Comparison of ENCODE assay signal across 19 mouse cellular contexts in the genomic region with DNA sequence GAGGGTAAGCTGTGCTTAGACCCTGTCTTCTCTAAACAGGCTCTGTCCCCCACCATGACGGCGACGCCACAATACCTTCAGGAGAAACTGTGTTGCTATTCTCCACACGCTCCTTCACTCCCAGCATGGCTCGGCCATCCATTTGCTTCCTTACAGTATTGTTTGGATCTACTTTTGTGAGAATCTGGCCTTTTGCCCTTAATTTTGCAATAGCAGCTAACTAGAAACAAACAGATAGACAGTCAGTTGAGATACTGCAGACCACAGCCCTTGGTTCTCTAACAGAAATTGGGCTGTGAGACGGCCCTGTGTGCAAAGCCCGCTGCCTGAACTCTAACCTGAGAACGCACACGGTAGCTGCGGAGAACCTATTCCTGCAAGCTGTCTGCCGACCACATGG. TPM values are rescaled to one million over a fixed set of nuclear protein-coding genes. Genes with fewer than 3 reads are reported as not detected.
"Had no signal": no experiment of that assay in that cellular context is flagged by ENCODE, and none has a peak within 500 bp of the region (broad histone marks: within the 10 kb centered on the region; RNA-seq: fewer than 3 reads in every experiment).

No protein-coding gene starts in this region.

- H3K9ac ChIP-seq: hindbrain, embryonic 15.5 days; kidney, embryonic 15.5 days; liver, embryonic 14.5 days; lung, embryonic 15.5 days had no signal

- H3K9me3 ChIP-seq: hindbrain, embryonic 15.5 days; kidney, embryonic 15.5 days; lung, embryonic 15.5 days had no signal

- H3K27ac ChIP-seq: hindbrain, embryonic 15.5 days; kidney, embryonic 15.5 days; left cerebral cortex, adult 2 months; liver, embryonic 14.5 days; lung, embryonic 15.5 days; macrophage had no signal

- H3K4me3 ChIP-seq: hindbrain, embryonic 15.5 days; kidney, embryonic 15.5 days; left cerebral cortex, adult 2 months; lung, embryonic 15.5 days had no signal

- H3K4me1 ChIP-seq: hindbrain, embryonic 15.5 days; kidney, embryonic 15.5 days; lung, embryonic 15.5 days had no signal

- H3K36me3 ChIP-seq: hindbrain, embryonic 15.5 days had no signal

- DNase-seq: layer of hippocampus, postnatal 36 days; midbrain, embryonic 14.5 days; thymus, adult 18-20 months; thymus, postnatal 36 days had no signal

- H3K27me3 ChIP-seq: hindbrain, embryonic 15.5 days; kidney, embryonic 15.5 days; lung, embryonic 15.5 days had no signal

- H3K4me2 ChIP-seq: hindbrain, embryonic 15.5 days; kidney, embryonic 15.5 days; lung, embryonic 15.5 days had no signal

RNA-seq across cellular contexts. Expression of a gene that starts 19.7 kb away (rescaled TPM):
- polyA plus RNA-seq: intestine, embryonic 14.5 days; intestine, postnatal 0 days; kidney, embryonic 15.5 days; limb, embryonic 11.5 days; liver, embryonic 14.5 days; macrophage; neural tube, embryonic 14.5 days; small intestine, adult 2 months; spleen, adult 2 months; stomach, embryonic 16.5 days; testis, adult 2 months; urinary bladder, adult 2 months had no signal
